Mouse (Mus musculus) ES-E14 (cell line): ENCODE data around the gene Rdh5. TPM values are rescaled to one million over a fixed set of nuclear protein-coding genes. Genes with fewer than 3 reads are reported as not detected.

Experiments
- DNase-seq: peaks from one replicate; pipeline ENCODE4 v3.0.0-alpha.2; 2013; ENCODE audit warnings: low read depth, low spot score
- H3K27ac ChIP-seq: 2 replicates; pipeline ENCODE4 v1.5.1; 2012; ENCODE audit warnings: low read depth, mild to moderate bottlenecking, low read length, moderate library complexity, mixed read lengths; ENCODE audit not compliant: poor library complexity, insufficient read depth, severe bottlenecking
- H3K36me3 ChIP-seq: 2 replicates; pipeline ENCODE4 v1.6.1; 2012; ENCODE audit warnings: mild to moderate bottlenecking, low read length, moderate library complexity, mixed read lengths; ENCODE audit not compliant: control insufficient read depth, poor library complexity, insufficient read depth, severe bottlenecking
- H3K4me1 ChIP-seq, 2 experiments: fragments of 150-350 bp in 1 of 2; sonication (generic) in 1 of 2; 2 replicates each; pipeline ENCODE4 v1.6.1; 2012; ENCODE audit warnings: low read length in 2 of 2, mild to moderate bottlenecking in 1 of 2, mixed read lengths in 1 of 2; ENCODE audit not compliant: control insufficient read depth in 2 of 2, insufficient read depth in 2 of 2, poor library complexity in 1 of 2
- H3K4me3 ChIP-seq, 2 experiments: fragments of 150-350 bp in 1 of 2; sonication (generic) in 1 of 2; 2 replicates each; pipeline ENCODE4 v1.5.1; 2012; ENCODE audit warnings: low read length in 2 of 2, low read depth in 1 of 2, mild to moderate bottlenecking in 1 of 2, mixed read lengths in 1 of 2; ENCODE audit not compliant: insufficient read depth in 1 of 2, poor library complexity in 1 of 2, severe bottlenecking in 1 of 2
- H3K9ac ChIP-seq: 2 replicates; pipeline ENCODE4 v1.6.1; 2012; ENCODE audit warnings: low read depth, mild to moderate bottlenecking, low read length, mixed read lengths; ENCODE audit not compliant: poor library complexity, insufficient read depth, severe bottlenecking
- H3K9me3 ChIP-seq: fragments of 150-350 bp; sonication (generic); 2 replicates; pipeline ENCODE4 v1.6.1; 2012; ENCODE audit warnings: low read depth, mild to moderate bottlenecking, low read length; ENCODE audit not compliant: control insufficient read depth, insufficient read depth
- CHD2 ChIP-seq: IDR thresholded peaks from 2 replicates; pipeline ENCODE4 v1.6.1; 2014; ENCODE audit warnings: mild to moderate bottlenecking, low read depth, low read length, inconsistent platforms
- HCFC1 ChIP-seq: IDR thresholded peaks from 2 replicates; pipeline ENCODE4 v1.6.1; 2012; ENCODE audit warnings: low read length, inconsistent platforms, borderline replicate concordance; ENCODE audit not compliant: insufficient read depth
- MAFK ChIP-seq: IDR thresholded peaks from 2 replicates; pipeline ENCODE4 v1.6.1; 2014; ENCODE audit warnings: mild to moderate bottlenecking, low read depth, low read length, inconsistent platforms; ENCODE audit not compliant: insufficient read depth
- ZC3H11A ChIP-seq: IDR thresholded peaks from 2 replicates; pipeline ENCODE4 v1.6.1; 2012; ENCODE audit warnings: low read depth, mild to moderate bottlenecking, inconsistent platforms, low read length, borderline replicate concordance
- ZNF384 ChIP-seq: IDR thresholded peaks from 2 replicates; pipeline ENCODE4 v1.6.1; 2012; ENCODE audit warnings: low read depth, low read length, inconsistent platforms
- in situ Hi-C, 2 experiments: fragments of 600-800 bp; cut with MboI; formaldehyde crosslinking; loops; one replicate each; pipeline ENCODE4 v1.15.1; 2025; ENCODE audit warnings: low sequenced_read_pairs in 2 of 2, inconsistent platforms in 1 of 2; ENCODE audit not compliant: unreplicated experiment in 2 of 2
- total RNA-seq: library from RNA; depleted of rRNA; stranded (reverse); fragments of 300-350 nt; gene quantifications from 2 replicates; pipeline ENCODE4 v1.2.3, GENCODE M21; 2012

Gene Rdh5
- total RNA-seq, 1 experiment = 6.8 TPM

DNA sequence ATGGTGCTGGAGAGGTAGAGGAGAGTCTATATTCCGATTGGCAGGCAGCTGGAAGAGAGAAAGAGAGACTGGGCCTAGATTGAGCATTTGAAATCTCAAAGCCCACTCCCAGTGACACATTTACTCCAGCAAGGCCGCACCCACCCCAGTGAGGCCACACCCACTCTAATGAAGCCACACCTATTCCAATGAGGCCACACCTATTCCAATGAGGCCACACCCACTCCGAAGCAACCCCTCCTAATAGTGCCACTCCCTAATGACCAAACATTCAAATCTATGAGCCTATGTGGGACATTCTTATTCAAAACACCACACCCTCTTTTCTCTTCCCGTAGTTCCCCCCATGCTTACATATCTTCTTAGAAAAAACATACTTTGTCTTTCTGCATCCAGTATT is 24.8 kb upstream of the Rdh5 start:
- Histone ChIP-seq H3K4me1 (no peaks in the 10 kb centered on the region), H3K9ac (no peak overlapping the region), H3K27ac (no peak overlapping the region), H3K4me3 (no peak overlapping the region), H3K9me3 (no peaks in the 10 kb centered on the region), H3K36me3 (no peaks in the 10 kb centered on the region)
- in situ Hi-C loops = no loop called here
- no peak for DNase-seq
- TF ChIP-seq ZNF384 (no peak), MAFK (no peak), ZC3H11A (no peak)

DNA sequence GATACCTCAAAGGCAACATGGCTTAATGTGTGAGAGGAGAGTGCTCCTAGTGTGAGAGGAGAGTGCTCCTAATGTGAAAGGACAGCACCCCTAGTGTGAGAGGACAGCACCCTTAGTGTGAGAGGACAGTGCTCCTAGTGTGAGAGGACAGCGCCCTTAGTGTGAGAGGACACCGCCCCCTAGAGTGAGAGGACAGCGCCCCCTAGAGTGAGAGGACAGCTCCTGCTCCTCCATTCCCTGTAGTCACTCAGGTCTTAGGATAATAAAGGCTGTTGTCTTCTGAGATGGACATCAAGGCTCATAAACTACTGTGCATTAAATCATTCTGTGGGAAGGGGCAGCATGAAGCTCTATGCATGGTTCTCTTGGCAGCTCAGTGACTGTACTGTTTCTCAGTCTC is 23.0 kb upstream of the Rdh5 start:
- in situ Hi-C loops = no loop called here
- H3K9me3 ChIP-seq = no peaks in the 10 kb centered on the region
- no peak for DNase-seq
- no peaks in the 10 kb centered on the region for H3K4me1 ChIP-seq
- H3K27ac ChIP-seq = no peak overlapping the region
- no peak overlapping the region for H3K9ac ChIP-seq
- no peak overlapping the region for H3K4me3 ChIP-seq
- no peaks in the 10 kb centered on the region for H3K36me3 ChIP-seq
- TF ChIP-seq CHD2 = no peak
- TF ChIP-seq ZNF384 = no peak
- TF ChIP-seq MAFK = no peak
- TF ChIP-seq ZC3H11A = no peak

DNA sequence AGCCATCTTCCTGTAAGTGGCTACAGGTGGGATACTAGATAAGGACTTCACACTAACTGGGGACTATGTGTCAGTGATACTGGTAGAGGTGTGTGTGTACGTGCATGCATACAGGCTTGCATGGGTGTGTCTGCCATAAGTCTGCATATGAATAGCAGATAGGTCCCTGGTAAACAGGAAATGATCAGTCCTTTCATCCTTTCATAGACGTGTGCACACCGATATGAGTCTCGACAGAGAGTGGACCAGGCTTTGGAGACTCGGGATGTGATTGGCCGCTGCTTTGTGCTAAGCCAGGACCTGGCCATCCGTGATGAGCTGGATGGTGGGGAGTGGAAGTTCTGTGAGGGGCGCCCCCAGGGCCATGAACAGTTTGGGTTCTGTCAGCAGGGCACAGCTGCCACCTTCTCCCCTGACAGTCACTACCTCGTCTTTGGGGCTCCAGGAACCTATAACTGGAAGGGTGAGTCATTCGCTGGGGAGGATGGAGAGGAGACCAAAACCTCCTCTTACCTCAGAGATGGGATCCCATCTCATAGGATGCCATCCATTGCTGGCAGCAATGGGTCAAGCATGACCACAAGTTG is 17.9 kb upstream of the Rdh5 start:
- TF ChIP-seq MAFK (no peak), CHD2 (no peak), ZC3H11A (no peak)
- Histone ChIP-seq H3K9ac (no peak overlapping the region), H3K36me3 (no peaks in the 10 kb centered on the region), H3K4me1 (no peaks in the 10 kb centered on the region), H3K4me3 (no peak overlapping the region), H3K27ac (no peak overlapping the region), H3K9me3 (no peaks in the 10 kb centered on the region)
- no peak for DNase-seq
- in situ Hi-C loops = no loop called here

DNA sequence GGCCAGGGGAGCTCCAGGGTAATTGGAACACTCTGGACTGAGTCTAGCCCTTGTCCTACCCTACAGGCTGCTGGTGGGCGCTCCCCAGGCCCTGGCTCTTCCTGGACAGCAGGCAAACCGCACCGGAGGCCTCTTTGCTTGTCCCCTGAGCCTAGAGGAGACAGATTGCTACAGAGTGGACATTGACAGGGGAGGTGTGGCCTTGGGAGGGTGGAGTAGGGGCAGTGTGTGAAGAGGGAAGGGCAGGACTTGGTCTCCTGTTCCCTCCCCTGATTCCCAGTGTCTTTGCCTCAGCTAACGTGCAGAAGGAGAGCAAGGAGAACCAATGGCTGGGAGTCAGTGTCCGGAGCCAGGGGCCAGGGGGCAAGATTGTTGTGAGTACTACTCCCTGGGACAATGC is 16.3 kb upstream of the Rdh5 start:
- Histone ChIP-seq H3K9me3 (no peaks in the 10 kb centered on the region), H3K9ac (no peak overlapping the region), H3K27ac (no peak overlapping the region), H3K36me3 (no peaks in the 10 kb centered on the region), H3K4me1 (peaks cover 0 to 2% of the 10 kb centered on the region in 2 experiments; a peak in 1 of 4 replicates), H3K4me3 (no peak overlapping the region)
- in situ Hi-C loops = no loop called here
- no peak for DNase-seq
- TF ChIP-seq ZC3H11A = no peak
- TF ChIP-seq HCFC1 = no peak
- TF ChIP-seq CHD2 = no peak
- no peak for TF ChIP-seq MAFK
- no peak for TF ChIP-seq ZNF384

DNA sequence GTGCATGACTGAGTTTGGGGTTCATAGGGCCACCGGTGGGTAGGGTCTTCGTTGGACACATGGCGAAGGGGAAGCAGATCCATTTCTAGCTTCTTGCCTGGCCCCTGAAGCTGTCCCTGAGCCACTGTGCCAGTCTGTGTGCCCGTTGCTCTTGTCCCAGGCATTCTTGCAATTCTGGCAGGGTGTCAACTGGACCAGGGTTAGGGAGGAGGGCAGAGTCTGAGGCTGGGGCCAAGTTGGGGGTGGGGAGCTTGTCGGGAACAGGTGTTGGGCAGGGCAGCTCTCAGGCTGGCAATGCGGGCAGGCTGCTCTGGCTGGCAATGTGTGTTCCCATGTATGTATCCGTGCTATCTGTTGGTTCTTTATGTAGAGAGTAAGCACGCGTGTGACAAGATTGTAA is 15.8 kb upstream of the Rdh5 start:
- peaks cover 0 to 2% of the 10 kb centered on the region in 2 experiments; a peak in 1 of 4 replicates for H3K4me1 ChIP-seq
- H3K36me3 ChIP-seq = no peaks in the 10 kb centered on the region
- H3K4me3 ChIP-seq = no peak overlapping the region
- no peaks in the 10 kb centered on the region for H3K9me3 ChIP-seq
- in situ Hi-C loops = no loop called here
- TF ChIP-seq MAFK = no peak
- no peak for TF ChIP-seq ZNF384
- no peak for TF ChIP-seq HCFC1
- no peak for TF ChIP-seq CHD2
- no peak for TF ChIP-seq ZC3H11A
- no peak overlapping the region for H3K9ac ChIP-seq
- DNase-seq = no peak
- H3K27ac ChIP-seq = no peak overlapping the region
